Mouse (Mus musculus) ES-Bruce4 (cell line): ENCODE data around the gene C1qb.

Experiments
- CTCF ChIP-seq: IDR thresholded peaks from one replicate; pipeline ENCODE4 v1.8.1; 2011; ENCODE audit warnings: low read depth, low read length
- POLR2A ChIP-seq: IDR thresholded peaks from one replicate; pipeline ENCODE4 v1.8.1; 2011; ENCODE audit warnings: low read length; ENCODE audit not compliant: insufficient read depth

DNA sequence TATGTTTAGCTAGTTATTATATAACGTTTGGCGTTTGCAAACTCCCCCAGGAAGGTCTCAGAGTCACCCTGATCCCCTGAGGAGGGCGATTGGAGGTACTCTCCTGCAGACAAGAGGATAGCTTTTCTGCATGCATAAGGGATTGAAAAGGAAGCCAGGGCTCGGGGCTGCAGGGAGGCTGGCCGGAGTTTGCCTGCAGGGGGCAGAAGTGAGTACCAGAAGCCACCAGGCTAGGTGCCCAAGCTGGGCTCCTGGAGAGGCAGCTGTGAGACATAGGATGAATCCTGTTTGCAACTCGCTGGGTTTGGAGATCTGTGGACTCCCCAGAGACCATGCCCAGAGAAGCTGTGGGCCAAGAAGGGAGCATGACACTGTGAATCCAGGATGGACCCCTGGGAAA, 30.9 kb downstream of the C1qb start:
- TF ChIP-seq CTCF (peak; percentile 78), POLR2A (no peak)
